In genomic region chr14:39173709-39174108, GRCm38 (mm10) we compare ENCODE assay signal across 14 mouse cellular contexts.
DNase-seq lines count a peak whose midpoint lies in the region; ATAC-seq lines count a peak whose summit lies in the region.
"Had no signal": no experiment of that assay in that cellular context is flagged by ENCODE, and none has a peak within 500 bp of the region (broad histone marks: within the 10 kb centered on the region; RNA-seq: fewer than 3 reads in every experiment).

No protein-coding gene starts in this region.

- no peaks in the 10 kb centered on the region for H3K36me3 ChIP-seq in midbrain, embryonic 14.5 days (ENCODE audit: control insufficient read depth, insufficient read depth, low read length)
- no peaks in the 10 kb centered on the region for H3K36me3 ChIP-seq in midbrain, embryonic 10.5 days
- no peaks in the 10 kb centered on the region for H3K36me3 ChIP-seq in hindbrain, embryonic 15.5 days
- no peaks in the 10 kb centered on the region for H3K36me3 ChIP-seq in neural tube, embryonic 14.5 days (ENCODE audit: control insufficient read depth, insufficient read depth, low read length)
- H3K36me3 ChIP-seq: limb, embryonic 15.5 days; stomach, embryonic 15.5 days had no signal

- ATAC-seq in midbrain, embryonic 14.5 days (ENCODE audit: low FRiP score, low TSS enrichment): no peak
- ATAC-seq in hindbrain, embryonic 15.5 days (ENCODE audit: low FRiP score, low read depth): peak; percentile 56; the same call in 1 of the 2 replicates
- ATAC-seq in neural tube, embryonic 14.5 days (ENCODE audit: low read depth): peak; percentile 58; the same call in 1 of the 2 replicates
- ATAC-seq: intestine, embryonic 16.5 days had no signal

- H3K4me1 ChIP-seq in midbrain, embryonic 14.5 days (ENCODE audit: control insufficient read depth, insufficient read depth, low read length): no peaks in the 10 kb centered on the region; the same call in 1 of the 2 replicates
- H3K4me1 ChIP-seq in midbrain, embryonic 10.5 days: no peaks in the 10 kb centered on the region
- H3K4me1 ChIP-seq in hindbrain, embryonic 15.5 days (replicated peaks): peaks cover 7% of the 10 kb centered on the region
- H3K4me1 ChIP-seq in neural tube, embryonic 14.5 days (ENCODE audit: control insufficient read depth, insufficient read depth, low read length): 0 out of 2 replicates have a peak, but pooled peaks cover 3% of the 10 kb centered on the region
- H3K4me1 ChIP-seq: limb, embryonic 15.5 days; stomach, embryonic 15.5 days had no signal

- no peaks in the 10 kb centered on the region for H3K9me3 ChIP-seq in midbrain, embryonic 14.5 days (ENCODE audit: control insufficient read depth, low read length)
- no peaks in the 10 kb centered on the region for H3K9me3 ChIP-seq in midbrain, embryonic 10.5 days (replicated peaks)
- no peaks in the 10 kb centered on the region for H3K9me3 ChIP-seq in hindbrain, embryonic 15.5 days
- no peaks in the 10 kb centered on the region for H3K9me3 ChIP-seq in neural tube, embryonic 14.5 days (ENCODE audit: control insufficient read depth, low read length)
- H3K9me3 ChIP-seq: limb, embryonic 15.5 days; stomach, embryonic 15.5 days had no signal

- no peak overlapping the region for H3K4me2 ChIP-seq in midbrain, embryonic 14.5 days (ENCODE audit: low read length)
- H3K4me2 ChIP-seq in hindbrain, embryonic 15.5 days: no peak overlapping the region
- no peak overlapping the region for H3K4me2 ChIP-seq in neural tube, embryonic 14.5 days (ENCODE audit: low read depth, low read length)
- H3K4me2 ChIP-seq: limb, embryonic 15.5 days; stomach, embryonic 15.5 days had no signal

- H3K27me3 ChIP-seq in midbrain, embryonic 14.5 days (ENCODE audit: control insufficient read depth, insufficient read depth, low read length): no peaks in the 10 kb centered on the region
- no peaks in the 10 kb centered on the region for H3K27me3 ChIP-seq in midbrain, embryonic 10.5 days (ENCODE audit: low read depth, poor library complexity, severe bottlenecking)
- H3K27me3 ChIP-seq in hindbrain, embryonic 15.5 days: no peaks in the 10 kb centered on the region
- H3K27me3 ChIP-seq in neural tube, embryonic 14.5 days (ENCODE audit: control insufficient read depth, insufficient read depth, low read length): no peaks in the 10 kb centered on the region
- H3K27me3 ChIP-seq: limb, embryonic 15.5 days; stomach, embryonic 15.5 days had no signal

- H3K9ac ChIP-seq in midbrain, embryonic 14.5 days (replicated peaks; ENCODE audit: low read length): no peak overlapping the region
- no peak overlapping the region for H3K9ac ChIP-seq in hindbrain, embryonic 15.5 days
- H3K9ac ChIP-seq in neural tube, embryonic 14.5 days (replicated peaks; ENCODE audit: low read depth, low read length): no peak overlapping the region
- H3K9ac ChIP-seq: limb, embryonic 15.5 days; stomach, embryonic 15.5 days had no signal

- DNase-seq in midbrain, embryonic 14.5 days: peak; percentile 20
- no peak for DNase-seq in midbrain, embryonic 10.5 days (ENCODE audit: low spot score)
- peak; percentile 51 to 54 for DNase-seq in cerebellum, postnatal 36 days
- DNase-seq in spleen, postnatal 4 days (ENCODE audit: low spot score in 2 of 2): no peak
- no peak for DNase-seq in spleen, adult 18-20 months
- DNase-seq in adrenal gland, adult 18-20 months (ENCODE audit: low spot score in 2 of 2): no peak
- DNase-seq: lung, adult 2 months; right cerebral cortex, postnatal 14 days had no signal

- 74% methylated on average over 2 of the region's 2 CpGs for WGBS in midbrain, embryonic 14.5 days
- WGBS in midbrain, embryonic 10.5 days: 64% methylated on average over 2 of the region's 2 CpGs
- 75% methylated on average over 2 of the region's 2 CpGs for WGBS in hindbrain, embryonic 15.5 days
- WGBS in neural tube, embryonic 14.5 days: 63% methylated on average over 2 of the region's 2 CpGs

- H3K4me3 ChIP-seq in midbrain, embryonic 14.5 days (replicated peaks; ENCODE audit: low read depth, low read length): no peak overlapping the region
- H3K4me3 ChIP-seq in midbrain, embryonic 10.5 days: no peak overlapping the region
- H3K4me3 ChIP-seq in hindbrain, embryonic 15.5 days: no peak overlapping the region
- no peak overlapping the region for H3K4me3 ChIP-seq in neural tube, embryonic 14.5 days (ENCODE audit: low read depth, low read length)
- H3K4me3 ChIP-seq: left cerebral cortex, adult 2 months; limb, embryonic 15.5 days; stomach, embryonic 15.5 days had no signal

- no peak overlapping the region for H3K27ac ChIP-seq in midbrain, embryonic 14.5 days (replicated peaks; ENCODE audit: low read depth, low read length)
- H3K27ac ChIP-seq in midbrain, embryonic 10.5 days (replicated peaks): no peak overlapping the region
- peak overlapping the region; percentile 2; the same call in 1 of the 2 replicates for H3K27ac ChIP-seq in hindbrain, embryonic 15.5 days (replicated peaks)
- peak overlapping the region; percentile 22; the same call in 1 of the 2 replicates for H3K27ac ChIP-seq in neural tube, embryonic 14.5 days (ENCODE audit: low read depth, low read length)
- H3K27ac ChIP-seq: left cerebral cortex, adult 2 months; limb, embryonic 15.5 days; stomach, embryonic 15.5 days had no signal

Comparison
In these comparisons a context has a peak if more than half of its experiments do, and no peak if none do; other contexts are left out.
1. DNase-seq: peak in midbrain, embryonic 14.5 days (single experiment) and cerebellum, postnatal 36 days (2 of 2); none in midbrain, embryonic 10.5 days (single experiment), spleen, postnatal 4 days (0 of 2), spleen, adult 18-20 months (0 of 2) and adrenal gland, adult 18-20 months (0 of 2).
2. H3K27ac ChIP-seq: peak in hindbrain, embryonic 15.5 days (single experiment) and neural tube, embryonic 14.5 days (single experiment); none in midbrain, embryonic 14.5 days (single experiment) and midbrain, embryonic 10.5 days (single experiment).